Mouse (Mus musculus): ENCODE results near the gene Fbxl18.

DNA sequence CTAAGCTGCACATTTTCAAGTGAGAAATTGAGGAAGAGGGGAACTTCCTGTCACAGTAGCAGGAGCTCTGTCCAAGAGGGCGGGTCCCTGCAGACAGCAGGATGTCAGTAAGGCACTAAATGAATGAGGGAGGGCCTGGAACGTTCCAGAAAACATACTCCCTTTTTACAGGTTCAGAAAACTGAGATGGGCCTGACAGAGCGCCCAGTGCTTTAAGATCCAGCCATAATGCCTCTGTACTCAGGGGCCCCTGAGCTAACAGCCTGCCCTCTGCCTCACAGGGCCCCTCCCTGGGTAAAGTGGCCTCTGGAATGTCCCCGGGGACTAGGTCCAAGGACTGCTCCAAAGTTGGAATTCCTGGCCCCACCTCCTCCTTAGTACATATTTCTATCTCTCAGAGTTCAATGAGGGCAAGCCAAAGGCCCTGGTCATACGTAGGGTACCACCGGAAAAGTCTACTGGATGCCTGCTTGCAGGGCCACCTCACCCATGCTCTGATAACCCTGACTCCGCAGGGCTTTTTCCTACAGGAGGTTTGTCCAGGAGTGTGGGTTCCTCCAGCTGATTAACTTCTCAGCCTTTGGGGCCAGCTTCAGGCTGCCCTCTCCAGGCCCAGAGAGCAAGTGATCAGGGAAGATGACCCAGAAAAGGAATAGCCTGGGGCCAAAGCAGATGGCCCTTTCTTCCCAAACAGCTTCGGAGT is 14.5 kb upstream of the Fbxl18 start:
- no peak for TF ChIP-seq CTCF (IDR thresholded peaks at IDR 0.05; ENCODE audit: borderline replicate concordance, extremely low read depth, insufficient read depth, insufficient read length)
- TF ChIP-seq POLR2A (IDR thresholded peaks at IDR 0.05; ENCODE audit: borderline replicate concordance, extremely low read depth, insufficient read depth, insufficient read length, poor library complexity, severe bottlenecking): no peak
